Comparison of ENCODE assay signal across 22 mouse cellular contexts in the genomic region with DNA sequence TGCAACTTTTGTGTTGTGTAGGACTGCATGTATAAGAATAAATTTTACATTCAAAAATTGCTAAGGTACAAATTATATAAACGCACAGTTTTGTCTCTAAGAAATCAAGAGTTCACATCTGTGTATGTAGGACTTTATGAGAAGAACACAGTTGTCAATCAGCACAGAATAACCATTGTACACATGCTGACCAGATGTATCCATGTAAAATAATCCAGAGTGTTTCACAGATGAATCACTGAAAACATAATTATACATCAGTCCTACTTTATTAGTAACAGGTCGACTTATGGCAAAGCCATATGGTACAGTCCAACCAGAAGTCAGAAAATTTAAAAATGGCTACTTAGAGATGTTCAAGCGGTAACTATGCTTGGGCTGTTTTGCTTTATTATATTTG.
"Had no signal": no experiment of that assay in that cellular context is flagged by ENCODE, and none has a peak within 500 bp of the region (broad histone marks: within the 10 kb centered on the region; RNA-seq: fewer than 3 reads in every experiment).

No protein-coding gene starts in this region.

- H3K4me1 ChIP-seq: kidney, embryonic 15.5 days; limb, embryonic 12.5 days; liver, embryonic 12.5 days; liver, embryonic 15.5 days; lung, embryonic 15.5 days; megakaryocyte, embryonic 14.5 days; neural tube, embryonic 12.5 days; neural tube, embryonic 15.5 days had no signal

- DNase-seq: kidney, adult 8-10 months; kidney, postnatal 14 days; kidney, postnatal 4 days; liver; lung, adult 18-20 months; lung, postnatal 10 days; lung, postnatal 36 days; midbrain, embryonic 14.5 days; right cerebral cortex, adult 18-20 months; right cerebral cortex, postnatal 14 days; spleen, adult 18-20 months; thymus, adult 18-20 months; thymus, postnatal 36 days had no signal

- H3K9ac ChIP-seq: kidney, embryonic 15.5 days; limb, embryonic 12.5 days; liver, embryonic 12.5 days; liver, embryonic 15.5 days; lung, embryonic 15.5 days; neural tube, embryonic 12.5 days; neural tube, embryonic 15.5 days had no signal

- H3K36me3 ChIP-seq: kidney, embryonic 15.5 days; limb, embryonic 12.5 days; liver, embryonic 12.5 days; liver, embryonic 15.5 days; lung, embryonic 15.5 days; neural tube, embryonic 12.5 days; neural tube, embryonic 15.5 days had no signal

- ATAC-seq: liver, embryonic 12.5 days had no signal

- H3K27ac ChIP-seq: kidney, embryonic 15.5 days; limb, embryonic 12.5 days; liver, embryonic 12.5 days; liver, embryonic 15.5 days; lung, embryonic 15.5 days; neural tube, embryonic 12.5 days; neural tube, embryonic 15.5 days had no signal

- H3K27me3 ChIP-seq: kidney, embryonic 15.5 days; limb, embryonic 12.5 days; liver, embryonic 12.5 days; liver, embryonic 15.5 days; lung, embryonic 15.5 days; megakaryocyte, embryonic 14.5 days; neural tube, embryonic 12.5 days; neural tube, embryonic 15.5 days had no signal

- H3K4me2 ChIP-seq: kidney, embryonic 15.5 days; limb, embryonic 12.5 days; liver, embryonic 12.5 days; liver, embryonic 15.5 days; lung, embryonic 15.5 days; midbrain, embryonic 11.5 days; neural tube, embryonic 12.5 days; neural tube, embryonic 15.5 days had no signal

- H3K4me3 ChIP-seq: kidney, embryonic 15.5 days; limb, embryonic 12.5 days; liver, embryonic 12.5 days; liver, embryonic 15.5 days; lung, embryonic 15.5 days; megakaryocyte, embryonic 14.5 days; neural tube, embryonic 12.5 days; neural tube, embryonic 15.5 days had no signal

- H3K9me3 ChIP-seq: kidney, embryonic 15.5 days; limb, embryonic 12.5 days; liver, embryonic 12.5 days; liver, embryonic 15.5 days; lung, embryonic 15.5 days; megakaryocyte, embryonic 14.5 days; neural tube, embryonic 12.5 days; neural tube, embryonic 15.5 days had no signal
